Mouse (Mus musculus): ENCODE data around the gene Atg4d. TPM values are rescaled to one million over a fixed set of nuclear protein-coding genes. Genes with fewer than 3 reads are reported as not detected.

The Atg4d gene
- polyA plus RNA-seq, 1 experiment from 2014 or later: 51.2 TPM

DNA sequence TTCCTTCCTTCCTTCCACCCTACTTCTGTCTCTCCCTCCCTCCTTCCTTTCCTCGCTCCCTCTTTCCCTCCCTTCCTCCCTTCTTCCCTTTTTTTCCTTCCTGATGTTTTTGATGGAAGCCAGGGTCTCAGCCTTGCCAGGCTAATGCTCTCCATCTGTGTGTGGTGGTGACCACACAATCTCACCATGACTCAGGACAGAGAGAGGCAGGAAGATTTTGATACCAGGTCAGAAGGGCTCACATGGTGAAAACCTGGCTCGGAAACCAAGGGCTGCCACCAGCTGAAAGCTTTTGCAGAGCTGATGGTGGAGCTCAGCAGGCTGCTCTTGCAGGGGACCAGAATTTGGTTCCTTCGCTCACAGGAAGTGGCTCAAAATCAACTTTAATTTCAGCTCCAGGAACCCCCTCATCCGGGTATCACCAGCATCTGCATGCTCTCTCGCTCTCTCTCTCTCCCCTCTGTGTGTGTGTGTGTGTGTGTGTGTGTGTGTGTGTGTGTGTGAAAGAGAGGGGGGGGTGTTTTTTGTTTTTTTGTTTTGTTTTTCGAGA is 4.5 kb upstream of the Atg4d start:
- ATAC-seq: no peak
- no peak overlapping the region for H3K9ac ChIP-seq (replicated peaks)
- no peaks in the 10 kb centered on the region for H3K9me3 ChIP-seq (ENCODE audit: low read length)
- 69% methylated on average over 6 of the region's 6 CpGs for WGBS (ENCODE audit: insufficient replicate concordance)
- no peak overlapping the region for H3K4me2 ChIP-seq (ENCODE audit: low read depth, low read length)
- H3K4me3 ChIP-seq (ENCODE audit: low read depth, low read length): no peak overlapping the region
- no peak overlapping the region for H3K27ac ChIP-seq (ENCODE audit: low read depth)
- no peaks in the 10 kb centered on the region for H3K36me3 ChIP-seq (replicated peaks; ENCODE audit: insufficient read depth, low read length)
- no peaks in the 10 kb centered on the region for H3K27me3 ChIP-seq (ENCODE audit: insufficient read depth, low read length)
- no peak for DNase-seq
- TF ChIP-seq CTCF (IDR thresholded peaks at IDR 0.05; ENCODE audit: low read depth) (no peak), EP300 (IDR thresholded peaks at IDR 0.05; ENCODE audit: low read depth) (no peak)
- peaks cover 21% of the 10 kb centered on the region for H3K4me1 ChIP-seq (ENCODE audit: insufficient read depth)

DNA sequence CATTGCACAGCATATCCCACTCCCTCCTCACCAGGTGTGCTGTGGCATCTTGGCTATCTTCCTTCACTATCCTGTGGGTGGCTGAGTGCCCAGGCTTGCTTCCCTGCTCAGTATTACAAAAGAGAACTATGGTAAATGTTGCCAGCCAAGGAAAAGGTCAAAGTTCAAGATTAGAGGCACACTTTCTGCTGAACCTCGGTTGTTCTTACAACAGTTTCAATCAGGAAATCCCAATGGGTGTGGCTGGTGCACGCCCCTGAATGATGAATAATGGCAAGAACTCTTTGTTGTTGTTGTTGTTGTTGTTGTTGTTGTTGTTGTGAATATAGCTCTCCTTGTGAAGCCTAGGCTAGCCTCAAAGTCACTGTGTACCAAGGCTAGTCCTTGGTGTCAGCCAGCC is 3.3 kb upstream of the Atg4d start:
- WGBS (ENCODE audit: insufficient replicate concordance): 27% methylated on average over 2 of the region's 2 CpGs
- DNase-seq (no peak), ATAC-seq (no peak)
- Histone ChIP-seq H3K4me3 (ENCODE audit: low read depth, low read length) (no peak overlapping the region), H3K4me2 (ENCODE audit: low read depth, low read length) (no peak overlapping the region), H3K27ac (ENCODE audit: low read depth) (no peak overlapping the region), H3K9me3 (ENCODE audit: low read length) (no peaks in the 10 kb centered on the region), H3K9ac (replicated peaks) (no peak overlapping the region), H3K36me3 (replicated peaks; ENCODE audit: insufficient read depth, low read length) (peaks cover 5% of the 10 kb centered on the region), H3K4me1 (ENCODE audit: insufficient read depth) (peaks cover 34% of the 10 kb centered on the region), H3K27me3 (ENCODE audit: insufficient read depth, low read length) (no peaks in the 10 kb centered on the region)
- TF ChIP-seq CTCF (IDR thresholded peaks at IDR 0.05; ENCODE audit: low read depth): no peak
- no peak for TF ChIP-seq EP300 (IDR thresholded peaks at IDR 0.05; ENCODE audit: low read depth)

DNA sequence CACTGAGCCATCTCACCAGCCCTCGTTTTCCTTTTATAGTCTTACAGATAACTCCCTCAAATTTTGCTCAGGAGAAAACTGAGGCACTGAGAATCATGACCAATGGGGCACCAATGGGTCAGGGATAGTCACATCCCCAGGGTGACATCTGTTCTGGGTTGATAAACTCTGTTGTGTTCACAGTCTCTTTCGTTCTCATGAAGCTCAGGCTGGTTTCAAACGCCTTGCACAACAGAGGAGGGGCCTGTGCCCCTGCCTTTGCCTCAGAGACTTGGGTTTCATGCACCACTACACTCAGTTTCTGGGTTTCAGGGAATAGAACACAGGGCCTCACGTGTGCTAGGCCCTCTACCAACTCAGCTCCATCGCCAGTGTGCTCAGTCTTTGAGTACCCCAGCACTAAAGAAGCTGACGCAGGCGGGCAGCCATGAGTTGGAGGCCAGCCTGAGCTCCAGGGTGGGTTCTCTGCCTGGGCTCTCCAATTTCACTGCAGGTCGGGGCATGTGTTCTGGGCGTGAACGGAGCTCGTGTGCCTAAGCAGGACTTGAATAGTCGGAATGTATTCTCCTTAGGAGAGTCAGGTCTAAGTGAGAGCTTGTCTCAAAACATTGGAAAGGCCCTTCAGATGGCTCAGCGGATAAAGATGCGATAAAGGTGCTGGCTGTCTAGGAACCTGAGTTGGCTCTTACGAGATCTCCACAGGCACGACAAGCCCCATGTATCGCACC is 657 bp upstream of the Atg4d start:
- peaks cover 36% of the 10 kb centered on the region for H3K4me1 ChIP-seq (ENCODE audit: insufficient read depth)
- peak overlapping the region; percentile 66 for H3K9ac ChIP-seq (replicated peaks)
- H3K9me3 ChIP-seq (ENCODE audit: low read length): no peaks in the 10 kb centered on the region
- DNase-seq: no peak
- WGBS (ENCODE audit: insufficient replicate concordance): 22% methylated on average over 17 of the region's 17 CpGs
- H3K4me3 ChIP-seq (ENCODE audit: low read depth, low read length): peak overlapping the region; percentile 94
- ATAC-seq: peak; percentile 45
- peak overlapping the region; percentile 97 for H3K27ac ChIP-seq (ENCODE audit: low read depth)
- peak overlapping the region; percentile 72 for H3K4me2 ChIP-seq (ENCODE audit: low read depth, low read length)
- peaks cover 30% of the 10 kb centered on the region for H3K36me3 ChIP-seq (replicated peaks; ENCODE audit: insufficient read depth, low read length)
- H3K27me3 ChIP-seq (ENCODE audit: insufficient read depth, low read length): no peaks in the 10 kb centered on the region
- no peak for TF ChIP-seq CTCF (IDR thresholded peaks at IDR 0.05; ENCODE audit: low read depth)
- peak; percentile 34; the same call in 1 of the 2 replicates for TF ChIP-seq EP300 (IDR thresholded peaks at IDR 0.05; ENCODE audit: low read depth)

DNA sequence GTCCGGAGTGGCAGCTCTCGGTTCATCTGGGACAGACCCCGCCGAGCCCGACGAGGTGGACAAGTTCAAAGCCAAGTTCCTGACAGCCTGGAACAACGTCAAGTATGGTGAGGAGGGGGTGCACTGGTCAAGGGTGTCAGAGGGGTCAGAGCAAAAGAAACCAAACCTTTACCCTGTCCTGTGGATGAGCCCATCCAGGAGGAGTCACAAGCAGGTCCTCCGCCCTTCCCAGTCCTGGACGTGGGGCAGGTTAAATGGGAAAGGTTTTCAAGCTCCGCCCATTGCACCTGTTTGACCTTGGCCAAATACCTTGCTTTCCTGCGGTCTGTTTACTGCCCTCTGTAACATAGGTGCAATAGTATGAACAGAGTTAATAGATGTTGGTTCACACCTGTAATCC is 518 bp downstream of the Atg4d start:
- Histone ChIP-seq H3K27ac (ENCODE audit: low read depth) (peak overlapping the region; percentile 97), H3K9ac (replicated peaks) (peak overlapping the region; percentile 89), H3K36me3 (replicated peaks; ENCODE audit: insufficient read depth, low read length) (peaks cover 40% of the 10 kb centered on the region), H3K4me3 (ENCODE audit: low read depth, low read length) (peak overlapping the region; percentile 94), H3K9me3 (ENCODE audit: low read length) (no peaks in the 10 kb centered on the region), H3K27me3 (ENCODE audit: insufficient read depth, low read length) (no peaks in the 10 kb centered on the region), H3K4me1 (ENCODE audit: insufficient read depth) (peaks cover 36% of the 10 kb centered on the region), H3K4me2 (ENCODE audit: low read depth, low read length) (peak overlapping the region; percentile 72)
- ATAC-seq (peak; percentile 70), DNase-seq (peak; percentile 72)
- 2% methylated on average over 11 of the region's 11 CpGs for WGBS (ENCODE audit: insufficient replicate concordance)
- TF ChIP-seq CTCF (IDR thresholded peaks at IDR 0.05; ENCODE audit: low read depth) (no peak), EP300 (IDR thresholded peaks at IDR 0.05; ENCODE audit: low read depth) (no peak)

DNA sequence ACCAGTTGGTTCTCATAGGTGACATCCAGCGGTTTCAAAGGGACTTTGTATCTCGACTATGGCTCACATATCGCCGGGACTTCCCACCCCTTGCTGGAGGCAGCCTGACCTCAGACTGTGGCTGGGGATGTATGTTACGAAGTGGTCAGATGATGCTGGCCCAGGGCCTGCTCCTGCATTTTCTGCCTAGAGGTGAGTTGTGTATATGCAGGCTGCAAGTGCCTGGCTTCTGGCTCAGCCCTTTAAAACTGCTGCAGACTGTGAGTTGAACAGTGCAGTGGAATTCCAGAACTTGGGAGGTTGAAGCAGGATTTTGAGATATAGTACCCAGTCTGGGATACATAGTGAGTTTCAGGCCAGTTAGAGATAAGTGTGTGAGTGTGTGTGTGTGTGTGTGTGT is 1.8 kb downstream of the Atg4d start:
- Histone ChIP-seq H3K4me2 (ENCODE audit: low read depth, low read length) (peak overlapping the region; percentile 72), H3K4me3 (ENCODE audit: low read depth, low read length) (peak overlapping the region; percentile 94), H3K9me3 (ENCODE audit: low read length) (no peaks in the 10 kb centered on the region), H3K36me3 (replicated peaks; ENCODE audit: insufficient read depth, low read length) (peaks cover 53% of the 10 kb centered on the region), H3K9ac (replicated peaks) (peak overlapping the region; percentile 89; the same call in 1 of the 2 replicates), H3K27ac (ENCODE audit: low read depth) (peak overlapping the region; percentile 97; the same call in 1 of the 2 replicates), H3K4me1 (ENCODE audit: insufficient read depth) (peaks cover 30% of the 10 kb centered on the region), H3K27me3 (ENCODE audit: insufficient read depth, low read length) (no peaks in the 10 kb centered on the region)
- DNase-seq (no peak), ATAC-seq (no peak)
- TF ChIP-seq CTCF (IDR thresholded peaks at IDR 0.05; ENCODE audit: low read depth) (no peak), EP300 (IDR thresholded peaks at IDR 0.05; ENCODE audit: low read depth) (no peak)
- WGBS (ENCODE audit: insufficient replicate concordance): 85% methylated on average over 5 of the region's 5 CpGs

DNA sequence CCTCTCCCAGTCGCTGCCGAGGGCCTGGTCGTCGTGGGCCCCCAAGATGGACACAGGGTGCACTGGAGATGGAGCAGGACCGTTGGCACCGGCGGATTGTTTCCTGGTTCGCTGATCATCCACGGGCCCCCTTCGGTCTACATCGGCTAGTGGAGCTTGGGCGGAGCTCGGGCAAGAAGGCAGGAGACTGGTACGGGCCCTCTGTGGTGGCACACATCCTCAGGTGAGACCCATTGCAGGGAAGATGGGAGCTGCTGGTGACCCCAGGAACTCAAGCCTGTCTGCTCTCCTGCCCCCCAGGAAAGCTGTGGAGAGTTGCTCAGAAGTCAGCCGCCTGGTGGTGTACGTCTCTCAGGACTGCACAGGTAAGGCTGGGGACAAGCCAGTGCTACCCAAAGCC is 3.2 kb downstream of the Atg4d start:
- H3K4me1 ChIP-seq (ENCODE audit: insufficient read depth): peaks cover 26% of the 10 kb centered on the region
- no peak for ATAC-seq

More for the DNA sequence above, 3.2 kb downstream of the Atg4d start:
- H3K27ac ChIP-seq (ENCODE audit: low read depth): no peak overlapping the region
- H3K27me3 ChIP-seq (ENCODE audit: insufficient read depth, low read length): no peaks in the 10 kb centered on the region
- H3K36me3 ChIP-seq (replicated peaks; ENCODE audit: insufficient read depth, low read length): peaks cover 67% of the 10 kb centered on the region
- no peak overlapping the region for H3K9ac ChIP-seq (replicated peaks)
- WGBS (ENCODE audit: insufficient replicate concordance): 94% methylated on average over 16 of the region's 16 CpGs
- H3K4me2 ChIP-seq (ENCODE audit: low read depth, low read length): no peak overlapping the region
- H3K9me3 ChIP-seq (ENCODE audit: low read length): no peaks in the 10 kb centered on the region
- no peak for TF ChIP-seq CTCF (IDR thresholded peaks at IDR 0.05; ENCODE audit: low read depth)
- TF ChIP-seq EP300 (IDR thresholded peaks at IDR 0.05; ENCODE audit: low read depth): no peak
- DNase-seq: no peak
- no peak overlapping the region for H3K4me3 ChIP-seq (ENCODE audit: low read depth, low read length)

Data from liver, postnatal 0 days (tissue).